Mouse (Mus musculus): Measurements from ENCODE around the gene Fbxw2. TPM values are rescaled to one million over a fixed set of nuclear protein-coding genes. Genes with fewer than 3 reads are reported as not detected.
"Not testable (repeated sequence)": the region's sequence is repeated elsewhere in the genome, so short reads cannot be mapped to it uniquely, and the experiment has no call there.

Gene Fbxw2
- polyA plus RNA-seq, 1 experiment from 2014 or later = 86.6 TPM

GRCm38 (mm10) chr2:34764801-34765200, 61.3 kb downstream of the Fbxw2 start:
- WGBS = 49% methylated on average over 12 of the region's 12 CpGs
- no peaks in the 10 kb centered on the region for H3K4me1 ChIP-seq (ENCODE audit: insufficient read depth, low read depth, low read length)
- no peak overlapping the region for H3K4me2 ChIP-seq (replicated peaks; ENCODE audit: low read depth, low read length)
- H3K27me3 ChIP-seq (replicated peaks; ENCODE audit: insufficient read depth, low read length) = no peaks in the 10 kb centered on the region
- no peak overlapping the region for H3K4me3 ChIP-seq (ENCODE audit: low read depth, low read length)
- no peaks in the 10 kb centered on the region for H3K9me3 ChIP-seq (ENCODE audit: low read length)
- no peak overlapping the region for H3K9ac ChIP-seq (replicated peaks; ENCODE audit: low read depth)
- ATAC-seq = no peak
- no peak overlapping the region for H3K27ac ChIP-seq (ENCODE audit: low read length)
- H3K36me3 ChIP-seq (ENCODE audit: insufficient read depth, low read length) = no peaks in the 10 kb centered on the region
- TF ChIP-seq CTCF (IDR thresholded peaks at IDR 0.05) = no peak
- TF ChIP-seq EP300 (IDR thresholded peaks at IDR 0.05) = no peak
- no peak for DNase-seq (ENCODE audit: low spot score)

- WGBS = 40% methylated on average over 2 of the region's 2 CpGs
- Histone ChIP-seq H3K27ac (ENCODE audit: low read length) (no peak overlapping the region), H3K9ac (replicated peaks; ENCODE audit: low read depth) (no peak overlapping the region), H3K4me1 (ENCODE audit: insufficient read depth, low read depth, low read length) (no peaks in the 10 kb centered on the region), H3K4me2 (replicated peaks; ENCODE audit: low read depth, low read length) (no peak overlapping the region), H3K9me3 (ENCODE audit: low read length) (no peaks in the 10 kb centered on the region), H3K4me3 (ENCODE audit: low read depth, low read length) (no peak overlapping the region), H3K36me3 (ENCODE audit: insufficient read depth, low read length) (no peaks in the 10 kb centered on the region), H3K27me3 (replicated peaks; ENCODE audit: insufficient read depth, low read length) (no peaks in the 10 kb centered on the region)
- TF ChIP-seq CTCF (IDR thresholded peaks at IDR 0.05) = no peak
- TF ChIP-seq EP300 (IDR thresholded peaks at IDR 0.05) = no peak
- ATAC-seq (no peak), DNase-seq (ENCODE audit: low spot score) (no peak)
Measured at GRCm38 (mm10) chr2:34762872-34763271, 63.2 kb downstream of the Fbxw2 start.

- DNase-seq (ENCODE audit: low spot score) (no peak), ATAC-seq (no peak)
- Histone ChIP-seq H3K36me3 (ENCODE audit: insufficient read depth, low read length) (no peaks in the 10 kb centered on the region), H3K9me3 (ENCODE audit: low read length) (no peaks in the 10 kb centered on the region), H3K9ac (replicated peaks; ENCODE audit: low read depth) (no peak overlapping the region), H3K4me1 (ENCODE audit: insufficient read depth, low read depth, low read length) (no peaks in the 10 kb centered on the region), H3K4me3 (ENCODE audit: low read depth, low read length) (no peak overlapping the region), H3K4me2 (replicated peaks; ENCODE audit: low read depth, low read length) (no peak overlapping the region), H3K27me3 (replicated peaks; ENCODE audit: insufficient read depth, low read length) (no peaks in the 10 kb centered on the region), H3K27ac (ENCODE audit: low read length) (no peak overlapping the region)
- 60% methylated on average over 2 of the region's 2 CpGs for WGBS
- TF ChIP-seq EP300 (IDR thresholded peaks at IDR 0.05) (no peak), CTCF (IDR thresholded peaks at IDR 0.05) (no peak)
Measured at GRCm38 (mm10) chr2:34762174-34762573, 63.9 kb downstream of the Fbxw2 start.

- H3K4me1 ChIP-seq (ENCODE audit: insufficient read depth, low read depth, low read length); H3K4me3 ChIP-seq (ENCODE audit: low read depth, low read length); H3K9me3 ChIP-seq (ENCODE audit: low read length); H3K27ac ChIP-seq (ENCODE audit: low read length); DNase-seq (ENCODE audit: low spot score); H3K36me3 ChIP-seq (ENCODE audit: insufficient read depth, low read length); H3K27me3 ChIP-seq (replicated peaks; ENCODE audit: insufficient read depth, low read length); ATAC-seq; H3K4me2 ChIP-seq (replicated peaks; ENCODE audit: low read depth, low read length); H3K9ac ChIP-seq (replicated peaks; ENCODE audit: low read depth): not testable (repeated sequence)
- 83% methylated on average over 5 of the region's 5 CpGs for WGBS
Measured at GRCm38 (mm10) chr2:34761272-34761671, 64.8 kb downstream of the Fbxw2 start.

- ATAC-seq (no peak), DNase-seq (ENCODE audit: low spot score) (no peak)
- WGBS = 63% methylated on average over 1 of the region's 1 CpGs
Measured at GRCm38 (mm10) chr2:34757341-34757740, 68.8 kb downstream of the Fbxw2 start.

GRCm38 (mm10) chr2:34754551-34755358, 71.4 kb downstream of the Fbxw2 start, which contains the start of gene Gapvd1:
TSS of gene Gapvd1 (minus strand) at chr2:34755232.
- H3K27me3 ChIP-seq (replicated peaks; ENCODE audit: insufficient read depth, low read length) = no peaks in the 10 kb centered on the region
- H3K27ac ChIP-seq (ENCODE audit: low read length) = peak within 1 kb of the TSS; percentile 94
- no peaks in the 10 kb centered on the region for H3K36me3 ChIP-seq (ENCODE audit: insufficient read depth, low read length)
- no peaks in the 10 kb centered on the region for H3K9me3 ChIP-seq (ENCODE audit: low read length)
- no peak for TF ChIP-seq CTCF (IDR thresholded peaks at IDR 0.05)
- TF ChIP-seq EP300 (IDR thresholded peaks at IDR 0.05) = no peak
- under 1% methylated on average over 14 of the region's 14 CpGs for WGBS
- H3K4me2 ChIP-seq (replicated peaks; ENCODE audit: low read depth, low read length) = peak within 1 kb of the TSS; percentile 75
- peak within 1 kb of the TSS; percentile 86 for H3K9ac ChIP-seq (replicated peaks; ENCODE audit: low read depth)
- ATAC-seq = no peak
- H3K4me3 ChIP-seq (ENCODE audit: low read depth, low read length) = peak within 1 kb of the TSS; percentile 92
- H3K4me1 ChIP-seq (ENCODE audit: insufficient read depth, low read depth, low read length) = no peaks in the 10 kb centered on the region; the same call in 1 of the 2 replicates
- DNase-seq (ENCODE audit: low spot score) = peak; percentile 18

More at GRCm38 (mm10) chr2:34757341-34757740, 68.8 kb downstream of the Fbxw2 start:
- Histone ChIP-seq H3K27me3 (replicated peaks; ENCODE audit: insufficient read depth, low read length) (no peaks in the 10 kb centered on the region), H3K4me3 (ENCODE audit: low read depth, low read length) (no peak overlapping the region), H3K9me3 (ENCODE audit: low read length) (no peaks in the 10 kb centered on the region), H3K4me1 (ENCODE audit: insufficient read depth, low read depth, low read length) (no peaks in the 10 kb centered on the region; the same call in 1 of the 2 replicates), H3K4me2 (replicated peaks; ENCODE audit: low read depth, low read length) (no peak overlapping the region), H3K9ac (replicated peaks; ENCODE audit: low read depth) (no peak overlapping the region), H3K36me3 (ENCODE audit: insufficient read depth, low read length) (no peaks in the 10 kb centered on the region), H3K27ac (ENCODE audit: low read length) (no peak overlapping the region)
- TF ChIP-seq EP300 (IDR thresholded peaks at IDR 0.05) = no peak
- no peak for TF ChIP-seq CTCF (IDR thresholded peaks at IDR 0.05)

Other genes starting within 250 kb of the Fbxw2 start
- 50.1 and 58.5 TPM in 2 replicates for gene Gapvd1, start 71.1 kb downstream of the Fbxw2 start, polyA plus RNA-seq (2015; fragmentation: Nextera tagmentation; extraction: Ambion mirVana)
- 372 and 523 TPM in 2 replicates for gene Hspa5, start 54.3 kb downstream of the Fbxw2 start, polyA plus RNA-seq (2015; fragmentation: Nextera tagmentation; extraction: Ambion mirVana)
- 18.5 and 19.6 TPM in 2 replicates for gene Rabepk, start 26.4 kb downstream of the Fbxw2 start, polyA plus RNA-seq (2015; fragmentation: Nextera tagmentation; extraction: Ambion mirVana)
- gene Gm34653, start 6.7 kb upstream of the Fbxw2 start, polyA plus RNA-seq (2015; fragmentation: Nextera tagmentation; extraction: Ambion mirVana) = not detected in 2 replicates
- gene Cutal, start 48.1 kb upstream of the Fbxw2 start, polyA plus RNA-seq (2015; fragmentation: Nextera tagmentation; extraction: Ambion mirVana) = 5.4 and 7.2 TPM in 2 replicates
- gene Psmd5, start 48.7 kb upstream of the Fbxw2 start, polyA plus RNA-seq (2015; fragmentation: Nextera tagmentation; extraction: Ambion mirVana) = 61.2 and 64.7 TPM in 2 replicates
- 1.3 and 1.6 TPM in 2 replicates for gene Phf19, start 87.7 kb upstream of the Fbxw2 start, polyA plus RNA-seq (2015; fragmentation: Nextera tagmentation; extraction: Ambion mirVana)
- gene Traf1, start 135.5 kb upstream of the Fbxw2 start, polyA plus RNA-seq (2015; fragmentation: Nextera tagmentation; extraction: Ambion mirVana) = 61.4 and 67.0 TPM in 2 replicates
- gene Hc, start 235.1 kb upstream of the Fbxw2 start, polyA plus RNA-seq (2015; fragmentation: Nextera tagmentation; extraction: Ambion mirVana) = 149 and 172 TPM in 2 replicates

Measured in lung, postnatal 0 days (tissue).